Mouse (Mus musculus) CD4-positive, CD25-positive, alpha-beta regulatory T cell, adult 4 months (primary cell): ENCODE data around the gene Gm21788. TPM values are rescaled to one million over a fixed set of nuclear protein-coding genes. Genes with fewer than 3 reads are reported as not detected.
"Not testable (repeated sequence)": the region's sequence is repeated elsewhere in the genome, so short reads cannot be mapped to it uniquely, and the experiment has no call there.

Experiments used
- ATAC-seq: one replicate; pipeline ENCODE4 v1.8.0; 2017
- polyA plus RNA-seq, 2 experiments: library from polyadenylated mRNA; unstranded; fragments of 100-300 nt; shearing (Covaris generic); gene quantifications; one replicate each; pipeline ENCODE4 v1.2.1; 2017

Gm21788 gene
- polyA plus RNA-seq, result not detected

DNA sequence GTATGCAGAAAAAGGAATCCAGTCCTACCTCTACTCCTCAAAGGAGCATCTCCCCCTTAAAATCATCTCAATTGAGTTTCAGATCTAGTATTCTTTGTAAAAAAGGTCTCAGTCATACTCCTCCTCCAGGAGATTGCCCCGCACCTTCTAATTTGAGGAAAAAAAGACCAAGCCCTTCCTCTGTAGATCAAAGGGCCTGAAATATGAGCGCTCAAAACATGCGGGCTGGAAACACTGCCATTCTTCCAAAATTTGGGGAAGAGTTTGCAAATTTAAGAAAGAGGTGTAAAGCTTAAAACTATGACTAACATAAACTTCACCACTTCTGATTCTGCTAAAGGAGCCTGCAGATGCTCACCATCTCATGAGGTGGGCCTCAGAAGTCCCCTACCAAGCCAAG lies at the start of gene Gm21788:
Gene Gm21788 (plus strand): TSS at position 301 of the 400 bp plus-strand sequence.
- not testable (repeated sequence) for ATAC-seq

Other genes with a start within 250 kb of the Gm21788 start
- not detected for gene Gm21244, start 235.7 kb upstream of the Gm21788 start, polyA plus RNA-seq
- not detected for gene Gm28998, start 151.2 kb upstream of the Gm21788 start, polyA plus RNA-seq
- under 1 TPM in 1 of 2 experiments, not detected in 1; 0.09 TPM for gene Gm20826, start 233.5 kb downstream of the Gm21788 start, polyA plus RNA-seq